Mouse (Mus musculus) E14TG2a.4 (cell line): ENCODE measurements at regions not wholly inside any gene's neighbourhood (a gene's known extent, or its start where the extent isn't known, plus 50 kb on each side); places are given as distances from the start of the nearest gene placed in this dataset.

Experiments used
- H3K27me3 ChIP-seq: 2 replicates; pipeline ENCODE4 v1.6.1; 2014; ENCODE audit warnings: low read length, control low read depth; ENCODE audit not compliant: insufficient read depth
- H3K36me3 ChIP-seq: 2 replicates; pipeline ENCODE4 v1.6.1; 2014; ENCODE audit warnings: low read length, control low read depth; ENCODE audit not compliant: insufficient read depth
- H3K4me1 ChIP-seq: replicated peaks from 2 replicates; pipeline ENCODE4 v1.6.1; 2014; ENCODE audit warnings: low read depth, low read length, control low read depth
- H3K4me3 ChIP-seq: replicated peaks from 2 replicates; pipeline ENCODE4 v1.5.1; 2014; ENCODE audit warnings: mild to moderate bottlenecking, low read length
- H3K9me3 ChIP-seq: 2 replicates; pipeline ENCODE4 v1.6.1; 2014; ENCODE audit warnings: low read length, control low read depth
- CTCF ChIP-seq: conservative IDR thresholded peaks from 2 replicates; pipeline ENCODE4 v1.5.1; 2014; ENCODE audit warnings: low read length
- NANOG ChIP-seq: IDR thresholded peaks from 2 replicates; pipeline ENCODE4 v1.6.1; 2014; ENCODE audit warnings: borderline replicate concordance, low read length, mixed read lengths
- POU5F1 ChIP-seq: IDR thresholded peaks from 2 replicates; pipeline ENCODE4 v1.6.1; 2014; ENCODE audit warnings: low read length, borderline replicate concordance

DNA sequence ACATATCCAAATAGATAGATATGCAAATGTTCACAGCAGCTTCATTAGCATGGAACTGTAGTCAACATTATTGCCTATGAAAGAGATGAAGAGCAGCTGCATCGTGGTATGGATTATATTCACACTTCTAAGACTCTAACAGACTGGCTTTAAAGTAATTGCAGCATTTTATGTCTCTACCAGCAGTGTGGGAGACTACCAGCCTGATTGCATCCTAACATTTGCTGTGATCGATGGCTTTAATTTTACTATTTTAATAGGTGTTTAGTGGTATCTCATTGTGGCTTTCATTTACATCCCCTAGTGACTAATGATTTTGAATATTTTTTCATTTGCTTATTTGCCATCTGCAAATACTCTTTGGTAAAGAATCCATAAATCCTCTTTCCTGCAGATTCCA is 574.1 kb downstream of the Ccdc50 start:
- H3K4me1 ChIP-seq, result no peaks in the 10 kb centered on the region
- TF ChIP-seq POU5F1, result no peak
- no peak for TF ChIP-seq NANOG
- TF ChIP-seq CTCF, result no peak
- no peak overlapping the region for H3K4me3 ChIP-seq
- H3K27me3 ChIP-seq, result no peaks in the 10 kb centered on the region
- no peaks in the 10 kb centered on the region for H3K9me3 ChIP-seq
- H3K36me3 ChIP-seq, result no peaks in the 10 kb centered on the region

DNA sequence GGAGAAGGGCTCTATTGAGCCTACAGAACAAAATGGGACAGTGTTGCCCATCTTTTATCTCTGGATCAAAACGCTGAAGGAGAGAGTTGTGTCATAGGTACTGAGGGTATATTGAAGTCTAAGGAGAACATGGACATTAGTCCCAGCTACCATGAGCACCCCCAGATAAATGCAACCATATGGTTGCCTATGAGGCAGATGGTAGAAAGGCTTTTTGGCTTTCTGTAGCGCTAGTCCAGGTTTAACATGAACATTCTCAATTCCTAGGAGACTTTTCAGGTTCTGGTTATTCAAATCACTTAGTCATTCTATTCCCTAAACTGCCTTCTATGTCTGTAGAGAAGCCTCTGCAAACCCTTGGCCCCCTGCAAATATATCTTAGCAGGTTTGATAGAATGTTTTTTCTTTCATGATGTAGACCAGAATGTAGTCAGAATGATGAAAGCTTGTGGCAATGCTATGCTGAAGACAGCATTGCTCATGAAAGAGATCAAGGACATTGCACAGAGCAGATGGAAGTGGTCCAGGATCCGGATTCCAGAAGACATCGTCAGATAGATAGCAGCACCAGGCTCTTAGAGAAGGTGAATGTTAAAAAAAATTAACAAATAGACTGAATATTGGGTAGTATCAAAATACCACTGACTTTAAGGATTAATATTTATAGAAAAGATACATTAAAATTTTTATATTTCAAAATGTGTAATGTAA is 590.2 kb downstream of the Ccdc50 start:
- Histone ChIP-seq H3K9me3 (no peaks in the 10 kb centered on the region), H3K4me3 (no peak overlapping the region), H3K36me3 (no peaks in the 10 kb centered on the region), H3K27me3 (no peaks in the 10 kb centered on the region), H3K4me1 (no peaks in the 10 kb centered on the region)
- TF ChIP-seq POU5F1, result no peak
- TF ChIP-seq NANOG, result no peak
- no peak for TF ChIP-seq CTCF

GRCm38 (mm10) chr16:28015276-28015897 is 626.7 kb downstream of the Ccdc50 start:
- no peaks in the 10 kb centered on the region for H3K27me3 ChIP-seq
- no peaks in the 10 kb centered on the region for H3K36me3 ChIP-seq
- no peak overlapping the region for H3K4me3 ChIP-seq
- no peak for TF ChIP-seq POU5F1
- TF ChIP-seq CTCF, result no peak
- TF ChIP-seq NANOG, result no peak
- 0 out of 2 replicates have a peak, but pooled peaks cover 5% of the 10 kb centered on the region for H3K4me1 ChIP-seq
- no peaks in the 10 kb centered on the region for H3K9me3 ChIP-seq

- Histone ChIP-seq H3K4me1 (0 out of 2 replicates have a peak, but pooled peaks cover 5% of the 10 kb centered on the region), H3K27me3 (no peaks in the 10 kb centered on the region), H3K4me3 (no peak overlapping the region), H3K36me3 (no peaks in the 10 kb centered on the region), H3K9me3 (no peaks in the 10 kb centered on the region)
- no peak for TF ChIP-seq POU5F1
- no peak for TF ChIP-seq NANOG
- TF ChIP-seq CTCF, result no peak
These were observed 629.6 kb downstream of the Ccdc50 start for GRCm38 (mm10) chr16:28018311-28018710.

GRCm38 (mm10) chr16:28038954-28039353 is 650.3 kb downstream of the Ccdc50 start:
- peaks cover 9% of the 10 kb centered on the region; the same call in 1 of the 2 replicates for H3K27me3 ChIP-seq
- no peak overlapping the region for H3K4me3 ChIP-seq
- no peaks in the 10 kb centered on the region for H3K9me3 ChIP-seq
- no peaks in the 10 kb centered on the region for H3K36me3 ChIP-seq
- H3K4me1 ChIP-seq, result peaks cover 20% of the 10 kb centered on the region
- TF ChIP-seq POU5F1 (no peak), NANOG (peak; percentile 67; the same call in 1 of the 2 replicates)

- Histone ChIP-seq H3K36me3 (no peaks in the 10 kb centered on the region), H3K27me3 (peaks cover 9% of the 10 kb centered on the region; the same call in 1 of the 2 replicates), H3K4me1 (peaks cover 18% of the 10 kb centered on the region), H3K4me3 (no peak overlapping the region), H3K9me3 (no peaks in the 10 kb centered on the region)
- no peak for TF ChIP-seq NANOG
- no peak for TF ChIP-seq POU5F1
- TF ChIP-seq CTCF, result no peak
These were observed 654.4 kb downstream of the Ccdc50 start for GRCm38 (mm10) chr16:28043046-28043445.

- H3K27me3 ChIP-seq, result no peaks in the 10 kb centered on the region
- no peaks in the 10 kb centered on the region for H3K4me1 ChIP-seq
- no peaks in the 10 kb centered on the region for H3K9me3 ChIP-seq
- H3K4me3 ChIP-seq, result no peak overlapping the region
- H3K36me3 ChIP-seq, result no peaks in the 10 kb centered on the region
- TF ChIP-seq NANOG (no peak), POU5F1 (no peak), CTCF (no peak)
These were observed 676.2 kb downstream of the Ccdc50 start for GRCm38 (mm10) chr16:28064785-28065301.

GRCm38 (mm10) chr16:28082891-28083649 is 669.8 kb downstream of the Fgf12 start:
- Histone ChIP-seq H3K9me3 (no peaks in the 10 kb centered on the region), H3K27me3 (no peaks in the 10 kb centered on the region), H3K4me1 (no peaks in the 10 kb centered on the region), H3K4me3 (no peak overlapping the region), H3K36me3 (no peaks in the 10 kb centered on the region)
- TF ChIP-seq CTCF, result no peak
- TF ChIP-seq NANOG, result no peak
- TF ChIP-seq POU5F1, result no peak
